8 mouse cellular contexts compared by ENCODE assay signal in genomic region chr2:4555221-4555631, GRCm38 (mm10).
DNase-seq lines count a peak whose midpoint lies in the region; ATAC-seq and TF ChIP-seq lines count a peak whose summit lies in the region.

No protein-coding gene starts in this region.

- H3K36me3 ChIP-seq in embryonic facial prominence, embryonic 12.5 days, result peaks cover 14% of the 10 kb centered on the region
- H3K36me3 ChIP-seq in intestine, embryonic 16.5 days (ENCODE audit: control insufficient read depth, insufficient read depth, low read length), result no peaks in the 10 kb centered on the region

- H3K4me3 ChIP-seq in layer of hippocampus, adult 2 months, result no peak overlapping the region
- H3K4me3 ChIP-seq in embryonic facial prominence, embryonic 12.5 days, result no peak overlapping the region
- H3K4me3 ChIP-seq in intestine, embryonic 16.5 days (ENCODE audit: low read length), result no peak overlapping the region

- H3K27ac ChIP-seq in layer of hippocampus, adult 2 months, result peak overlapping the region; percentile 11; the same call in 1 of the 2 replicates
- H3K27ac ChIP-seq in embryonic facial prominence, embryonic 12.5 days, result 0 out of 2 replicates have a peak overlapping the region, but pooled peaks have one; percentile 95
- peak overlapping the region; percentile 27 for H3K27ac ChIP-seq in intestine, embryonic 16.5 days (ENCODE audit: low read length)

- no peaks in the 10 kb centered on the region for H3K9me3 ChIP-seq in embryonic facial prominence, embryonic 12.5 days
- H3K9me3 ChIP-seq in intestine, embryonic 16.5 days (ENCODE audit: control insufficient read depth, low read length), result no peaks in the 10 kb centered on the region

- H3K27me3 ChIP-seq in embryonic facial prominence, embryonic 12.5 days, result no peaks in the 10 kb centered on the region
- H3K27me3 ChIP-seq in intestine, embryonic 16.5 days (replicated peaks; ENCODE audit: control insufficient read depth, insufficient read depth, low read length), result no peaks in the 10 kb centered on the region

- WGBS in embryonic facial prominence, embryonic 12.5 days, result 22% methylated on average over 7 of the region's 7 CpGs
- 46% methylated on average over 7 of the region's 7 CpGs for WGBS in intestine, embryonic 16.5 days

- no peak for DNase-seq in layer of hippocampus, adult 2 months (ENCODE audit: low spot score in 2 of 2)
- DNase-seq in layer of hippocampus, postnatal 25 days (ENCODE audit: extremely low spot score in 1 of 2, low spot score in 1 of 2), result no peak
- peak; percentile 73 for DNase-seq in lung, postnatal 36 days
- no peak for DNase-seq in urinary bladder, postnatal 10 days (ENCODE audit: low spot score)
- DNase-seq in cerebellum, postnatal 14 days, result no peak
- DNase-seq in thymus, adult 18-20 months, result no peak

- no peak overlapping the region for H3K9ac ChIP-seq in embryonic facial prominence, embryonic 12.5 days
- H3K9ac ChIP-seq in intestine, embryonic 16.5 days (ENCODE audit: low read depth, low read length), result no peak overlapping the region

- H3K4me2 ChIP-seq in embryonic facial prominence, embryonic 12.5 days (replicated peaks), result no peak overlapping the region
- no peak overlapping the region for H3K4me2 ChIP-seq in intestine, embryonic 16.5 days (ENCODE audit: low read depth, low read length)

- peaks cover 39% of the 10 kb centered on the region for H3K4me1 ChIP-seq in embryonic facial prominence, embryonic 12.5 days
- peaks cover 37% of the 10 kb centered on the region for H3K4me1 ChIP-seq in intestine, embryonic 16.5 days (ENCODE audit: control insufficient read depth, insufficient read depth, low read length)

- TF ChIP-seq CTCF in layer of hippocampus, adult 2 months (conservative IDR thresholded peaks at IDR 0.05), result no peak

- no peak for ATAC-seq in embryonic facial prominence, embryonic 12.5 days (ENCODE audit: insufficient number of reproducible peaks, insufficient read depth, low FRiP score, low TSS enrichment)
- no peak for ATAC-seq in intestine, embryonic 16.5 days

Comparison
In these comparisons a context has a peak if more than half of its experiments do, and no peak if none do; other contexts are left out.
1. H3K27ac ChIP-seq: peak in every context shown above with its lines; median percentile 95 in embryonic facial prominence, embryonic 12.5 days; 27 in intestine, embryonic 16.5 days; 11 in layer of hippocampus, adult 2 months.